Mouse (Mus musculus): ENCODE results near the gene Dmrta1. TPM values are rescaled to one million over a fixed set of nuclear protein-coding genes. Genes with fewer than 3 reads are reported as not detected.
"Not testable (repeated sequence)": the region's sequence is repeated elsewhere in the genome, so short reads cannot be mapped to it uniquely, and the experiment has no call there.

Gene Dmrta1
- not detected for total RNA-seq (2022)

- no peak for DNase-seq (ENCODE audit: low spot score in 2 of 2)
Measured at GRCm38 (mm10) chr4:89679195-89679594, at the start of gene Dmrta1. Gene Dmrta1, plus strand, starts transcription at chr4:89679436.

- no peak for DNase-seq (ENCODE audit: low spot score in 2 of 2)
Measured at GRCm38 (mm10) chr4:89630374-89631079, 48.7 kb upstream of the Dmrta1 start.

- no peak for DNase-seq (ENCODE audit: low spot score in 2 of 2)
Measured at GRCm38 (mm10) chr4:89631560-89631959, 47.7 kb upstream of the Dmrta1 start.

GRCm38 (mm10) chr4:89638651-89639050, 40.6 kb upstream of the Dmrta1 start:
- no peak for DNase-seq (ENCODE audit: low spot score in 2 of 2)

GRCm38 (mm10) chr4:89644235-89645115, 34.8 kb upstream of the Dmrta1 start:
- no peak for DNase-seq (ENCODE audit: low spot score in 2 of 2)

- no peak for DNase-seq (ENCODE audit: low spot score in 2 of 2)
Measured at GRCm38 (mm10) chr4:89650352-89651311, 28.6 kb upstream of the Dmrta1 start.

- DNase-seq (ENCODE audit: low spot score in 2 of 2), result no peak
Measured at GRCm38 (mm10) chr4:89651312-89651686, 27.9 kb upstream of the Dmrta1 start.

- DNase-seq (ENCODE audit: low spot score in 2 of 2), result no peak
Measured at GRCm38 (mm10) chr4:89651779-89652178, 27.5 kb upstream of the Dmrta1 start.

GRCm38 (mm10) chr4:89663406-89663805, 15.8 kb upstream of the Dmrta1 start:
- DNase-seq (ENCODE audit: low spot score in 2 of 2), result no peak

- DNase-seq (ENCODE audit: low spot score in 2 of 2), result no peak
Measured at GRCm38 (mm10) chr4:89674711-89675110, 4.5 kb upstream of the Dmrta1 start.

- no peak for DNase-seq (ENCODE audit: low spot score in 2 of 2)
Measured at GRCm38 (mm10) chr4:89677903-89678302, 1.3 kb upstream of the Dmrta1 start.

- no peak for DNase-seq (ENCODE audit: low spot score in 2 of 2)
Measured at GRCm38 (mm10) chr4:89678713-89679112, 523 bp upstream of the Dmrta1 start.

GRCm38 (mm10) chr4:89687961-89688803, 8.9 kb downstream of the Dmrta1 start:
- no peak for DNase-seq (ENCODE audit: low spot score in 2 of 2)

GRCm38 (mm10) chr4:89688804-89689497, 9.7 kb downstream of the Dmrta1 start:
- DNase-seq (ENCODE audit: low spot score in 2 of 2), result no peak

GRCm38 (mm10) chr4:89691936-89692335, 12.7 kb downstream of the Dmrta1 start:
- no peak for DNase-seq (ENCODE audit: low spot score in 2 of 2)

- no peak for DNase-seq (ENCODE audit: low spot score in 2 of 2)
Measured at GRCm38 (mm10) chr4:89692780-89693179, 13.5 kb downstream of the Dmrta1 start.

- DNase-seq (ENCODE audit: low spot score in 2 of 2), result no peak
Measured at GRCm38 (mm10) chr4:89695589-89695988, 16.4 kb downstream of the Dmrta1 start.

- no peak for DNase-seq (ENCODE audit: low spot score in 2 of 2)
Measured at GRCm38 (mm10) chr4:89697951-89698350, 18.7 kb downstream of the Dmrta1 start.

GRCm38 (mm10) chr4:89723526-89724190, 44.4 kb downstream of the Dmrta1 start:
- DNase-seq (ENCODE audit: low spot score in 2 of 2), result not testable (repeated sequence)

Data from gastrocnemius, adult 8-10 months (tissue).